ENCODE assay signal across 11 mouse cellular contexts in genomic region chr5:140082204-140082812, GRCm38 (mm10).
DNase-seq lines count a peak whose midpoint lies in the region; ATAC-seq and TF ChIP-seq lines count a peak whose summit lies in the region.
"Had no signal": no experiment of that assay in that cellular context is flagged by ENCODE, and none has a peak within 500 bp of the region (broad histone marks: within the 10 kb centered on the region; RNA-seq: fewer than 3 reads in every experiment).

No protein-coding gene starts in this region.

- no peak overlapping the region for H3K4me2 ChIP-seq in embryonic facial prominence, embryonic 15.5 days (replicated peaks)
- H3K4me2 ChIP-seq in limb, embryonic 13.5 days (replicated peaks): no peak overlapping the region

- TF ChIP-seq EP300 in heart, adult 2 months (IDR thresholded peaks at IDR 0.05; ENCODE audit: insufficient read depth, low read depth, low read length): no peak

- intact Hi-C loops in left cerebral cortex, postnatal 14 days (cut with DNase I): no loop called here
- intact Hi-C loops in left cerebral cortex, postnatal 4 days (cut with DNase I): no loop called here
- intact Hi-C loops in heart, adult 2 months (cut with DNase I): no loop called here

- H3K27me3 ChIP-seq in embryonic facial prominence, embryonic 15.5 days: no peaks in the 10 kb centered on the region
- H3K27me3 ChIP-seq in limb, embryonic 13.5 days: no peaks in the 10 kb centered on the region
- no peaks in the 10 kb centered on the region for H3K27me3 ChIP-seq in heart, adult 2 months (ENCODE audit: control insufficient read depth, insufficient read depth, low read length)

- H3K4me3 ChIP-seq in embryonic facial prominence, embryonic 15.5 days (replicated peaks): no peak overlapping the region
- no peak overlapping the region for H3K4me3 ChIP-seq in limb, embryonic 13.5 days
- no peak overlapping the region for H3K4me3 ChIP-seq in heart, adult 2 months

- DNase-seq in left cerebral cortex, postnatal 14 days (ENCODE audit: low spot score in 2 of 2): peak; percentile 45 to 56
- no peak for DNase-seq in left cerebral cortex, postnatal 4 days
- DNase-seq in ZHBTc4 (ENCODE audit: low read depth, low spot score): peak; percentile 9
- no peak for DNase-seq in urinary bladder, postnatal 10 days (ENCODE audit: low spot score)
- DNase-seq in heart, adult 9 months (ENCODE audit: low spot score in 2 of 2): no peak
- no peak for DNase-seq in heart, adult 2 months
- DNase-seq: heart, adult 18-20 months had no signal

- peaks cover 34% of the 10 kb centered on the region for H3K4me1 ChIP-seq in embryonic facial prominence, embryonic 15.5 days
- peaks cover 17% of the 10 kb centered on the region for H3K4me1 ChIP-seq in limb, embryonic 13.5 days
- no peaks in the 10 kb centered on the region for H3K4me1 ChIP-seq in heart, adult 2 months (ENCODE audit: control insufficient read depth, insufficient read depth, low read length)

- no peaks in the 10 kb centered on the region for H3K79me2 ChIP-seq in heart, adult 2 months (replicated peaks; ENCODE audit: control insufficient read depth, insufficient read depth, low read length)

- peak overlapping the region; percentile 49; the same call in 1 of the 2 replicates for H3K27ac ChIP-seq in embryonic facial prominence, embryonic 15.5 days (replicated peaks)
- no peak overlapping the region for H3K27ac ChIP-seq in limb, embryonic 13.5 days
- no peak overlapping the region for H3K27ac ChIP-seq in heart, adult 2 months

- H3K9me3 ChIP-seq in embryonic facial prominence, embryonic 15.5 days (replicated peaks): no peaks in the 10 kb centered on the region
- no peaks in the 10 kb centered on the region for H3K9me3 ChIP-seq in limb, embryonic 13.5 days
- H3K9me3 ChIP-seq: G1E had no signal

- peaks cover 6% of the 10 kb centered on the region; the same call in 1 of the 2 replicates for H3K36me3 ChIP-seq in embryonic facial prominence, embryonic 15.5 days
- H3K36me3 ChIP-seq in limb, embryonic 13.5 days: peaks cover 31% of the 10 kb centered on the region
- no peaks in the 10 kb centered on the region for H3K36me3 ChIP-seq in heart, adult 2 months (ENCODE audit: control insufficient read depth, insufficient read depth, low read length)

- 32% methylated on average over 11 of the region's 11 CpGs for WGBS in embryonic facial prominence, embryonic 15.5 days
- WGBS in limb, embryonic 13.5 days: 24% methylated on average over 11 of the region's 11 CpGs
- 73% methylated on average over 11 of the region's 11 CpGs for WGBS in heart, adult 2 months

- ATAC-seq in embryonic facial prominence, embryonic 15.5 days (ENCODE audit: insufficient number of reproducible peaks, low FRiP score, low TSS enrichment, low read depth): peak; percentile 58
- ATAC-seq in limb, embryonic 13.5 days (ENCODE audit: low FRiP score, low read depth): peak; percentile 55; the same call in 1 of the 2 replicates
- ATAC-seq: inflammation-experienced regulatory T-cells, adult 6 months had no signal

- no peak for TF ChIP-seq CTCF in heart, adult 2 months (IDR thresholded peaks at IDR 0.05)

- TF ChIP-seq POLR2A in heart, adult 2 months (IDR thresholded peaks at IDR 0.05; ENCODE audit: insufficient read depth, low read depth, low read length): no peak

- no peak overlapping the region for H3K9ac ChIP-seq in embryonic facial prominence, embryonic 15.5 days
- H3K9ac ChIP-seq in limb, embryonic 13.5 days: no peak overlapping the region
- H3K9ac ChIP-seq in heart, adult 2 months (ENCODE audit: low read depth, low read length): no peak overlapping the region

Comparison
In these comparisons a context has a peak if more than half of its experiments do, and no peak if none do; other contexts are left out.
1. DNase-seq: peak in left cerebral cortex, postnatal 14 days (2 of 2) and ZHBTc4 (single experiment); none in left cerebral cortex, postnatal 4 days (single experiment), urinary bladder, postnatal 10 days (single experiment), heart, adult 9 months (0 of 2) and heart, adult 2 months (0 of 2).